Mouse (Mus musculus) kidney, embryonic 14.5 days (tissue): ENCODE measurements around the gene Mmachc. TPM values are rescaled to one million over a fixed set of nuclear protein-coding genes. Genes with fewer than 3 reads are reported as not detected.
"Not testable (repeated sequence)": the region's sequence is repeated elsewhere in the genome, so short reads cannot be mapped to it uniquely, and the experiment has no call there.

Source experiments
- ATAC-seq: fragments of 200-750 bp; cut with Nextera tagmentation; 2 replicates; pipeline ENCODE4 v1.8.0; 2017; ENCODE audit warnings: moderate number of reproducible peaks, mild to moderate bottlenecking, moderate TSS enrichment, moderate library complexity; ENCODE audit not compliant: low FRiP score, low TSS enrichment
- H3K27ac ChIP-seq: fragments of 300-500 bp; sonication (generic); 2 replicates; pipeline ENCODE4 v1.5.1; 2014; ENCODE audit warnings: low read depth, mild to moderate bottlenecking, low read length, moderate library complexity, mixed read lengths
- H3K27me3 ChIP-seq: fragments of 300-500 bp; sonication (generic); 2 replicates; pipeline ENCODE4 v1.6.1; 2014; ENCODE audit warnings: mild to moderate bottlenecking, low read length; ENCODE audit not compliant: control insufficient read depth, insufficient read depth
- H3K36me3 ChIP-seq: fragments of 300-500 bp; sonication (generic); 2 replicates; pipeline ENCODE4 v1.6.1; 2014; ENCODE audit warnings: low read length, mixed read lengths; ENCODE audit not compliant: control insufficient read depth, insufficient read depth
- H3K4me1 ChIP-seq: fragments of 300-500 bp; sonication (generic); 2 replicates; pipeline ENCODE4 v1.6.1; 2014; ENCODE audit warnings: low read length, mixed read lengths; ENCODE audit not compliant: control insufficient read depth, insufficient read depth
- H3K4me2 ChIP-seq: fragments of 300-500 bp; sonication (generic); replicated peaks from 2 replicates; pipeline ENCODE4 v1.6.1; 2014; ENCODE audit warnings: low read depth, mild to moderate bottlenecking, low read length
- H3K4me3 ChIP-seq: fragments of 300-500 bp; sonication (generic); 2 replicates; pipeline ENCODE4 v1.5.1; 2014; ENCODE audit warnings: mild to moderate bottlenecking, low read length
- H3K9ac ChIP-seq: fragments of 300-500 bp; sonication (generic); 2 replicates; pipeline ENCODE4 v1.6.1; 2014; ENCODE audit warnings: low read depth, mild to moderate bottlenecking, low read length, moderate library complexity
- H3K9me3 ChIP-seq: fragments of 300-500 bp; sonication (generic); 2 replicates; pipeline ENCODE4 v1.6.1; 2016; ENCODE audit warnings: low read length; ENCODE audit not compliant: control insufficient read depth
- WGBS: fragments of 180-500 bp; shearing (Covaris S2); extraction: QIAGEN DNeasy Blood & Tissue Kit; methylation state at CpG from one replicate; pipeline ENCODE4 v1.1.7; 2014; 5-methylcytosine and 5-hydroxymethylcytosine counted together
- polyA plus RNA-seq: library from polyadenylated mRNA; unstranded; fragments of >200 nt; fragmentation: Nextera tagmentation; extraction: Ambion mirVana; gene quantifications from 2 replicates; pipeline ENCODE4 v1.2.1, GENCODE M21; 2014

The Mmachc gene
- polyA plus RNA-seq, 1 experiment from 2014 or later = 25.5 TPM

GRCm38 (mm10) chr4:116661998-116662397 lies 46.2 kb downstream of the Mmachc start:
- Histone ChIP-seq H3K9me3 (no peaks in the 10 kb centered on the region), H3K27me3 (no peaks in the 10 kb centered on the region), H3K4me3 (no peak overlapping the region), H3K27ac (no peak overlapping the region), H3K4me2 (no peak overlapping the region), H3K36me3 (no peaks in the 10 kb centered on the region), H3K9ac (no peak overlapping the region), H3K4me1 (no peaks in the 10 kb centered on the region)
- 94% methylated on average over 1 of the region's 1 CpGs for WGBS
- no peak for ATAC-seq

- ATAC-seq = no peak
- H3K4me3 ChIP-seq = no peak overlapping the region
- no peak overlapping the region for H3K4me2 ChIP-seq
- no peak overlapping the region for H3K9ac ChIP-seq
- no peaks in the 10 kb centered on the region for H3K4me1 ChIP-seq
- H3K36me3 ChIP-seq = no peaks in the 10 kb centered on the region
- no peak overlapping the region for H3K27ac ChIP-seq
- WGBS = 72% methylated on average over 6 of the region's 6 CpGs
- no peaks in the 10 kb centered on the region for H3K9me3 ChIP-seq
- H3K27me3 ChIP-seq = no peaks in the 10 kb centered on the region
Measured at GRCm38 (mm10) chr4:116660829-116661228, 47.4 kb downstream of the Mmachc start.

- H3K36me3 ChIP-seq, H3K4me3 ChIP-seq, H3K9me3 ChIP-seq, H3K4me1 ChIP-seq, H3K9ac ChIP-seq, H3K27me3 ChIP-seq, ATAC-seq, H3K4me2 ChIP-seq: not testable (repeated sequence)
- peak overlapping the region; percentile 6; the same call in 1 of the 2 replicates for H3K27ac ChIP-seq
- WGBS = 87% methylated on average over 6 of the region's 6 CpGs
Measured at GRCm38 (mm10) chr4:116659916-116660315, 48.3 kb downstream of the Mmachc start.

- Histone ChIP-seq H3K27ac (peak overlapping the region; percentile 6; the same call in 1 of the 2 replicates), H3K9ac (no peak overlapping the region), H3K27me3 (no peaks in the 10 kb centered on the region), H3K9me3 (no peaks in the 10 kb centered on the region), H3K4me3 (no peak overlapping the region), H3K4me2 (no peak overlapping the region), H3K36me3 (no peaks in the 10 kb centered on the region), H3K4me1 (no peaks in the 10 kb centered on the region)
- 53% methylated on average over 2 of the region's 2 CpGs for WGBS
- peak; percentile 61; the same call in 1 of the 2 replicates for ATAC-seq
Measured at GRCm38 (mm10) chr4:116659474-116659873, 48.7 kb downstream of the Mmachc start.

- no peak overlapping the region for H3K27ac ChIP-seq
- H3K36me3 ChIP-seq = no peaks in the 10 kb centered on the region
- no peak overlapping the region for H3K4me3 ChIP-seq
- H3K9ac ChIP-seq = no peak overlapping the region
- H3K4me2 ChIP-seq = no peak overlapping the region
- no peaks in the 10 kb centered on the region for H3K4me1 ChIP-seq
- WGBS = 57% methylated on average over 3 of the region's 3 CpGs
- H3K27me3 ChIP-seq = no peaks in the 10 kb centered on the region
- ATAC-seq = no peak
- no peaks in the 10 kb centered on the region for H3K9me3 ChIP-seq
Measured at GRCm38 (mm10) chr4:116657971-116658370, 50.2 kb downstream of the Mmachc start.

GRCm38 (mm10) chr4:116655658-116656057 lies 52.5 kb downstream of the Mmachc start:
- peaks cover 4% of the 10 kb centered on the region; the same call in 1 of the 2 replicates for H3K4me1 ChIP-seq
- WGBS = 72% methylated on average over 3 of the region's 3 CpGs
- no peaks in the 10 kb centered on the region for H3K36me3 ChIP-seq
- no peak for ATAC-seq
- no peaks in the 10 kb centered on the region for H3K27me3 ChIP-seq
- no peak overlapping the region for H3K4me2 ChIP-seq
- no peaks in the 10 kb centered on the region for H3K9me3 ChIP-seq
- no peak overlapping the region for H3K27ac ChIP-seq
- no peak overlapping the region for H3K4me3 ChIP-seq
- no peak overlapping the region for H3K9ac ChIP-seq

- no peaks in the 10 kb centered on the region for H3K27me3 ChIP-seq
- peaks cover 6% of the 10 kb centered on the region for H3K4me1 ChIP-seq
- H3K27ac ChIP-seq = no peak overlapping the region
- no peaks in the 10 kb centered on the region for H3K36me3 ChIP-seq
- no peak overlapping the region for H3K4me3 ChIP-seq
- no peak overlapping the region for H3K9ac ChIP-seq
- WGBS = 55% methylated on average over 2 of the region's 2 CpGs
- no peak overlapping the region for H3K4me2 ChIP-seq
- H3K9me3 ChIP-seq = no peaks in the 10 kb centered on the region
- ATAC-seq = no peak
Measured at GRCm38 (mm10) chr4:116655100-116655499, 53.1 kb downstream of the Mmachc start.

GRCm38 (mm10) chr4:116653228-116653627 lies 55.0 kb downstream of the Mmachc start:
- Histone ChIP-seq H3K9me3 (no peaks in the 10 kb centered on the region), H3K9ac (no peak overlapping the region), H3K4me1 (peaks cover 13% of the 10 kb centered on the region), H3K36me3 (peaks cover 2% of the 10 kb centered on the region; the same call in 1 of the 2 replicates), H3K4me3 (no peak overlapping the region), H3K27me3 (no peaks in the 10 kb centered on the region), H3K4me2 (no peak overlapping the region), H3K27ac (no peak overlapping the region)
- ATAC-seq = no peak
- WGBS = 89% methylated on average over 6 of the region's 6 CpGs
